Mouse (Mus musculus): ENCODE data around the gene Ap2a1. TPM values are rescaled to one million over a fixed set of nuclear protein-coding genes. Genes with fewer than 3 reads are reported as not detected.
"Not testable (repeated sequence)": the region's sequence is repeated elsewhere in the genome, so short reads cannot be mapped to it uniquely, and the experiment has no call there.

The Ap2a1 gene
- polyA plus RNA-seq, 1 experiment from 2014 or later = 70.1 TPM

GRCm38 (mm10) chr7:44877833-44878232 is 51.5 kb downstream of the Ap2a1 start:
- no peak overlapping the region for H3K4me2 ChIP-seq (ENCODE audit: low read depth, low read length)
- ATAC-seq (replicated peaks; ENCODE audit: insufficient number of reproducible peaks, low FRiP score, low TSS enrichment, low read depth) = no peak
- no peaks in the 10 kb centered on the region for H3K27me3 ChIP-seq (ENCODE audit: control insufficient read depth, insufficient read depth, low read length)
- H3K4me3 ChIP-seq (ENCODE audit: low read depth, low read length) = no peak overlapping the region
- peaks cover 13% of the 10 kb centered on the region for H3K36me3 ChIP-seq (replicated peaks; ENCODE audit: control insufficient read depth, insufficient read depth, low read depth, low read length)
- H3K9ac ChIP-seq (replicated peaks; ENCODE audit: low read length) = no peak overlapping the region
- DNase-seq (ENCODE audit: low spot score) = no peak
- no peaks in the 10 kb centered on the region for H3K9me3 ChIP-seq (replicated peaks; ENCODE audit: control insufficient read depth, low read length)
- H3K27ac ChIP-seq (replicated peaks; ENCODE audit: low read depth, low read length) = no peak overlapping the region
- no peaks in the 10 kb centered on the region for H3K4me1 ChIP-seq (ENCODE audit: control insufficient read depth, insufficient read depth, low read length)
- 91% methylated on average over 14 of the region's 14 CpGs for WGBS

DNA sequence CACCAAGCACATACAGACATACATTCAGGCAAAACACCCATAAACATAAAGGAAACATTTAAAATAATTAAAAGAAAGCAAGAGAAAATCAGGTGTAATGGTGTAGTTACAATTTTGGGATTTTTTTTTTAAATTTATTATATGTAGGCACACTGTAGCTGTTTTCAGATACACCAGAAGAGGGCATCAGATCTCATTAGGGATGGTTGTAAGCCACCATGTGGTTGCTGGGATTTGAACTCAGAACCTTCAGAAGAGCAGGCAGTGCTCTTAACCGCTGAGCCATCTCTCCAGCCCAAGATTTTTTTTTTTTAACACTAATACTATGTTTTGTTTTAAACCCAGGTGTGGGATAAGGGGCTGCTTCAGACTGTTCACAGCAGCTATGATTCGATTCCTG is 57.5 kb downstream of the Ap2a1 start:
- not testable (repeated sequence) for H3K27me3 ChIP-seq (ENCODE audit: control insufficient read depth, insufficient read depth, low read length); H3K4me3 ChIP-seq (ENCODE audit: low read depth, low read length); H3K36me3 ChIP-seq (replicated peaks; ENCODE audit: control insufficient read depth, insufficient read depth, low read depth, low read length); H3K27ac ChIP-seq (replicated peaks; ENCODE audit: low read depth, low read length); H3K9me3 ChIP-seq (replicated peaks; ENCODE audit: control insufficient read depth, low read length); H3K4me1 ChIP-seq (ENCODE audit: control insufficient read depth, insufficient read depth, low read length); H3K4me2 ChIP-seq (ENCODE audit: low read depth, low read length); DNase-seq (ENCODE audit: low spot score); H3K9ac ChIP-seq (replicated peaks; ENCODE audit: low read length); ATAC-seq (replicated peaks; ENCODE audit: insufficient number of reproducible peaks, low FRiP score, low TSS enrichment, low read depth)
- WGBS = 90% methylated on average over 2 of the region's 2 CpGs

DNA sequence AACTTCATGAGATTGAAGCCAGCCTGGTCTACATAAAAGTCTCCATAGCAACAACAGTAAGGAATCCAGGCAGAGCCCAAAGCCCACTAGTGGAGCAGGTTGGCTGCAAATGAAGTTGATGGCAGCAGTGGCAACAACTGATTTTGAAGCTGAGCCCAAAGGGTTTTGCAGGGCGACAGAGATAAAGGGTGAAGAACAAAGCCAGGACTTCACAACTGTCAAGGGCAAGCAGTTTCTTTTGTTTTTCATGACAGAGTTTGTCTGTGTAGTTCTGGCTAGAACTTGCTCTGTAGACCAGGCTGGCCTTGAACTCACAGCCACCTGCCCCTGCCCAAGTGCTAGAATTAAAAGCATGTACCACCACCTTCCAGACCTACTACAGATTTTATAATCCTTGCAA is 58.1 kb downstream of the Ap2a1 start:
- H3K9ac ChIP-seq (replicated peaks; ENCODE audit: low read length) = no peak overlapping the region
- H3K4me3 ChIP-seq (ENCODE audit: low read depth, low read length) = no peak overlapping the region
- no peaks in the 10 kb centered on the region; the same call in 1 of the 2 replicates for H3K36me3 ChIP-seq (replicated peaks; ENCODE audit: control insufficient read depth, insufficient read depth, low read depth, low read length)
- no peak overlapping the region for H3K4me2 ChIP-seq (ENCODE audit: low read depth, low read length)
- H3K4me1 ChIP-seq (ENCODE audit: control insufficient read depth, insufficient read depth, low read length) = peaks cover 6% of the 10 kb centered on the region; the same call in 1 of the 2 replicates
- DNase-seq (ENCODE audit: low spot score) (no peak), ATAC-seq (replicated peaks; ENCODE audit: insufficient number of reproducible peaks, low FRiP score, low TSS enrichment, low read depth) (no peak)
- no peaks in the 10 kb centered on the region for H3K27me3 ChIP-seq (ENCODE audit: control insufficient read depth, insufficient read depth, low read length)
- 80% methylated on average over 1 of the region's 1 CpGs for WGBS
- H3K27ac ChIP-seq (replicated peaks; ENCODE audit: low read depth, low read length) = no peak overlapping the region
- no peaks in the 10 kb centered on the region for H3K9me3 ChIP-seq (replicated peaks; ENCODE audit: control insufficient read depth, low read length)

DNA sequence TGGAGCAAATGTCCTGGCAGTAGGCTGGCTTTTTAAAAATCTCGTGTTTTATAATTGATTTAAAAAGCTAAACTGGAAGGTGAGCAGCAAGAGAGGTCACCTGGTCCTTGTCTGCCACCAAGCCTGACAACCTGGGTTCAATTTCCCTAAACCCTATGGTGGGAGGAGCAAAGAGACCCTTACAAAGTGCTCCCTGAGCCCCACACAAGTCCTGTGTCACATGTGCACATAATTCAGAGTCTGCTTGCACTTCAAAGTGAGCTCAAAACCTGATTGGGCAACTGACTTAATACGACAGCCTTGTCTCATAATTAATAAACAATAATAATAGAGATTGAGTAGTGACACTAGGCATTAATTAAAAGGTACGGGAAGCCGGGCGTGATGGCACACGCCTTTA is 58.7 kb downstream of the Ap2a1 start:
- Histone ChIP-seq H3K27me3 (ENCODE audit: control insufficient read depth, insufficient read depth, low read length) (no peaks in the 10 kb centered on the region), H3K9ac (replicated peaks; ENCODE audit: low read length) (no peak overlapping the region), H3K9me3 (replicated peaks; ENCODE audit: control insufficient read depth, low read length) (no peaks in the 10 kb centered on the region), H3K27ac (replicated peaks; ENCODE audit: low read depth, low read length) (no peak overlapping the region), H3K36me3 (replicated peaks; ENCODE audit: control insufficient read depth, insufficient read depth, low read depth, low read length) (no peaks in the 10 kb centered on the region; the same call in 1 of the 2 replicates), H3K4me1 (ENCODE audit: control insufficient read depth, insufficient read depth, low read length) (peaks cover 6% of the 10 kb centered on the region; the same call in 1 of the 2 replicates), H3K4me2 (ENCODE audit: low read depth, low read length) (peak overlapping the region; percentile 90; the same call in 1 of the 2 replicates), H3K4me3 (ENCODE audit: low read depth, low read length) (peak overlapping the region; percentile 97)
- 84% methylated on average over 6 of the region's 6 CpGs for WGBS
- no peak for ATAC-seq (replicated peaks; ENCODE audit: insufficient number of reproducible peaks, low FRiP score, low TSS enrichment, low read depth)
- no peak for DNase-seq (ENCODE audit: low spot score)

DNA sequence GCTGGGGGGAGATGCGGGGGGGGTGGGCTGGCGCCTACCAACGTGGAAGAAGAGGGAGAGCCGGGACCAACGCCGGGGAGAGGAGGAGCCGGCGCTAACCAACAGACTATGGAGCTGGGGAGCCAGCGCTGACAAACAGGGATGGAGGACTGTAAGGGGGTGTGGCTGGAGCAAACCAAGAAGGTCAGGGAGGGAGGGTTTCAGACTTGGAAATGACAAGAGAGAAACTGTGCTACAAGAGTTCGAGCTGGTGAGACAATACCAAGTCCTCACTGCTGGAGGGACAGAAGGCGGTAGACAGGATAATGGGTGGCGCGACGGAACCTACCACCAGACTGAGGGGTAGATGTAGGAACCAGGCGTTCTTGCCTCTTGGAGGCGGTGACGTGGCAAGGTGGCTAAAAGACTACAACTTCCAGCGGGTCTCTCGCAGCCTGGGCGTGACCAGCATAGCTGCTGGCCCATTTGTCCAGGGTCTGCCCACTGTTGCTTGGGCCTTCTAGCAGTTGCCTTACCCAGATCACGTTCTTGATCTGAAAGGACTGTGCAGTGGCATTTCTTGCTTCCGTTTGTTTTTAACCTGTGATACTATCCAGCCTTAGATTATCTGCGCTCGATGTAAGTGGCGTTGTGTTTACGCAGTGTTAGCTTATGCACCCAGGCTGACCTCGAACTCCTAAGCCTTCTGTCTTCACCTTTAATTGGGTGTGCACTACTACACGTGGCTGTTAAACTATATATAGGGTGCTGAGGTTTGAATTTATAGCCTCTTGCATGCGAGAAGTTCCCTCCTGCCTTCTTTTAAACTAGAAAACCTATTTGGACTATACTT is 59.4 kb downstream of the Ap2a1 start, which contains the start of gene Ptov1:
Ptov1 (minus strand) TSS at position 92 of the 832 bp plus-strand sequence.
- Histone ChIP-seq H3K36me3 (replicated peaks; ENCODE audit: control insufficient read depth, insufficient read depth, low read depth, low read length) (peaks cover 2% of the 10 kb centered on the region), H3K4me3 (ENCODE audit: low read depth, low read length) (peak within 1 kb of the TSS; percentile 97), H3K9me3 (replicated peaks; ENCODE audit: control insufficient read depth, low read length) (no peaks in the 10 kb centered on the region), H3K27me3 (ENCODE audit: control insufficient read depth, insufficient read depth, low read length) (no peaks in the 10 kb centered on the region), H3K27ac (replicated peaks; ENCODE audit: low read depth, low read length) (peak within 1 kb of the TSS; percentile 100), H3K4me1 (ENCODE audit: control insufficient read depth, insufficient read depth, low read length) (peaks cover 6% of the 10 kb centered on the region; the same call in 1 of the 2 replicates), H3K4me2 (ENCODE audit: low read depth, low read length) (peak within 1 kb of the TSS; percentile 90), H3K9ac (replicated peaks; ENCODE audit: low read length) (peak within 1 kb of the TSS; percentile 99)
- peak; percentile 94 for DNase-seq (ENCODE audit: low spot score)
- peak; percentile 91 for ATAC-seq (replicated peaks; ENCODE audit: insufficient number of reproducible peaks, low FRiP score, low TSS enrichment, low read depth)
- WGBS = 10% methylated on average over 29 of the region's 29 CpGs

GRCm38 (mm10) chr7:44868919-44869696 is 60.2 kb downstream of the Ap2a1 start:
- WGBS = under 1% methylated on average over 89 of the region's 108 CpGs
- peaks cover 4% of the 10 kb centered on the region for H3K36me3 ChIP-seq (replicated peaks; ENCODE audit: control insufficient read depth, insufficient read depth, low read depth, low read length)
- no peaks in the 10 kb centered on the region for H3K27me3 ChIP-seq (ENCODE audit: control insufficient read depth, insufficient read depth, low read length)
- H3K4me3 ChIP-seq (ENCODE audit: low read depth, low read length) = peak overlapping the region; percentile 97
- DNase-seq (ENCODE audit: low spot score) = peak; percentile 79
- no peaks in the 10 kb centered on the region for H3K9me3 ChIP-seq (replicated peaks; ENCODE audit: control insufficient read depth, low read length)
- H3K4me2 ChIP-seq (ENCODE audit: low read depth, low read length) = peak overlapping the region; percentile 90
- peaks cover 6% of the 10 kb centered on the region; the same call in 1 of the 2 replicates for H3K4me1 ChIP-seq (ENCODE audit: control insufficient read depth, insufficient read depth, low read length)
- H3K27ac ChIP-seq (replicated peaks; ENCODE audit: low read depth, low read length) = peak overlapping the region; percentile 100
- peak overlapping the region; percentile 99 for H3K9ac ChIP-seq (replicated peaks; ENCODE audit: low read length)
- ATAC-seq (replicated peaks; ENCODE audit: insufficient number of reproducible peaks, low FRiP score, low TSS enrichment, low read depth) = peak; percentile 26

DNA sequence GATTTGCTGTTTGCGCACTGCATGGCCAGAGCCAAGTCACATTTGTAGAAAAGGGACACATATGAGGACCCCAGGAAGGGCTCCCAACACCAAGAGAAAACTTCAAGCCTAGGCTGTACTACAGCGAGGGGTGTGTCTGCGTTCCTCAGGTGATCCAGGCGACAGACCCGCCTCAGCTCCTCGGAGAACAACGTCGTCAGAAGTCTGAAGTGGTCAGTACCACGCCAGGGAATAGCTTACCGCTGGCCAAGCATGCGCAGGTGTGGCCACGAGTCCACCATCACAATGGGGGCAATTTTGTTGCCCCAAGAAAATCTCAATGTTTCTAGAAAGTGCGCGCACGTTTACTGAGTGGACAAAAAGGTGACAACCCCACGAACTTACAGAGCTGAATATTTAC is 60.8 kb downstream of the Ap2a1 start:
- DNase-seq (ENCODE audit: low spot score) = no peak
- no peaks in the 10 kb centered on the region for H3K27me3 ChIP-seq (ENCODE audit: control insufficient read depth, insufficient read depth, low read length)
- peak overlapping the region; percentile 90 for H3K4me2 ChIP-seq (ENCODE audit: low read depth, low read length)
- H3K9ac ChIP-seq (replicated peaks; ENCODE audit: low read length) = peak overlapping the region; percentile 99
- H3K9me3 ChIP-seq (replicated peaks; ENCODE audit: control insufficient read depth, low read length) = no peaks in the 10 kb centered on the region
- peaks cover 9% of the 10 kb centered on the region for H3K36me3 ChIP-seq (replicated peaks; ENCODE audit: control insufficient read depth, insufficient read depth, low read depth, low read length)
- H3K27ac ChIP-seq (replicated peaks; ENCODE audit: low read depth, low read length) = no peak overlapping the region
- H3K4me3 ChIP-seq (ENCODE audit: low read depth, low read length) = peak overlapping the region; percentile 97
- no peak for ATAC-seq (replicated peaks; ENCODE audit: insufficient number of reproducible peaks, low FRiP score, low TSS enrichment, low read depth)
- peaks cover 6% of the 10 kb centered on the region; the same call in 1 of the 2 replicates for H3K4me1 ChIP-seq (ENCODE audit: control insufficient read depth, insufficient read depth, low read length)
- WGBS = 7% methylated on average over 16 of the region's 16 CpGs

All from embryonic facial prominence, embryonic 11.5 days (tissue).